Mouse (Mus musculus) small intestine, adult 2 months (tissue): ENCODE measurements at regions not wholly inside any gene's neighbourhood (a gene's known extent, or its start where the extent isn't known, plus 50 kb on each side); places are given as distances from the start of the nearest gene placed in this dataset.
A peak's percentile ranks its signal among the peaks of the same experiment; 100 is the strongest.

ENCODE experiments used
- H3K27ac ChIP-seq: fragments of 200-500 bp; 2 replicates; pipeline ENCODE4 v1.5.1; 2012; ENCODE audit warnings: low read depth, low read length, control low read depth, inconsistent platforms; ENCODE audit not compliant: insufficient read depth
- H3K27me3 ChIP-seq: fragments of 200-500 bp; 2 replicates; pipeline ENCODE4 v1.6.1; 2012; ENCODE audit warnings: mild to moderate bottlenecking, moderate library complexity, low read length, inconsistent platforms; ENCODE audit not compliant: control insufficient read depth, insufficient read depth
- H3K36me3 ChIP-seq: fragments of 200-500 bp; 2 replicates; pipeline ENCODE4 v1.6.1; 2012; ENCODE audit warnings: mild to moderate bottlenecking, low read length, control low read depth, inconsistent platforms; ENCODE audit not compliant: control insufficient read depth, insufficient read depth
- H3K4me1 ChIP-seq: fragments of 200-500 bp; 2 replicates; pipeline ENCODE4 v1.6.1; 2012; ENCODE audit warnings: low read length, inconsistent platforms, mixed read lengths; ENCODE audit not compliant: control insufficient read depth, insufficient read depth, insufficient read length
- H3K4me3 ChIP-seq: fragments of 200-500 bp; 2 replicates; pipeline ENCODE4 v1.5.1; 2012; ENCODE audit warnings: low read depth, mild to moderate bottlenecking, control low read depth, inconsistent platforms, low read length, moderate library complexity
- CTCF ChIP-seq: fragments of 200-500 bp; IDR thresholded peaks from 2 replicates; pipeline ENCODE4 v1.5.1; 2012; ENCODE audit warnings: low read depth, mild to moderate bottlenecking, control low read depth, inconsistent platforms, low read length, moderate library complexity, mixed read lengths; ENCODE audit not compliant: insufficient replicate concordance, insufficient read length; ENCODE audit errors: extremely low read depth
- POLR2A ChIP-seq: fragments of 200-500 bp; IDR thresholded peaks from 2 replicates; pipeline ENCODE4 v1.6.1; 2012; ENCODE audit warnings: low read depth, mild to moderate bottlenecking, control low read depth, inconsistent platforms, low read length, moderate library complexity
- WGBS: fragments of 180-500 bp; shearing (Covaris S2); methylation state at CpG from one replicate; pipeline ENCODE4 v1.1.7; 2018; 5-methylcytosine and 5-hydroxymethylcytosine counted together

- Histone ChIP-seq H3K4me3 (no peak overlapping the region), H3K36me3 (no peaks in the 10 kb centered on the region), H3K27ac (no peak overlapping the region), H3K27me3 (no peaks in the 10 kb centered on the region), H3K4me1 (peaks cover 13% of the 10 kb centered on the region; the same call in 1 of the 2 replicates)
- no peak for TF ChIP-seq CTCF
- TF ChIP-seq POLR2A, result no peak
- WGBS, result 87% methylated on average over 8 of the region's 8 CpGs
These were observed 124.8 kb upstream of the Hes1 start for GRCm38 (mm10) chr16:29939331-29939850.

GRCm38 (mm10) chr16:29939869-29940707 lies 124.1 kb upstream of the Hes1 start:
- TF ChIP-seq CTCF (no peak), POLR2A (no peak)
- no peak overlapping the region for H3K27ac ChIP-seq
- 88% methylated on average over 12 of the region's 12 CpGs for WGBS
- H3K27me3 ChIP-seq, result no peaks in the 10 kb centered on the region
- H3K4me3 ChIP-seq, result no peak overlapping the region
- H3K4me1 ChIP-seq, result peaks cover 16% of the 10 kb centered on the region; the same call in 1 of the 2 replicates
- no peaks in the 10 kb centered on the region for H3K36me3 ChIP-seq

GRCm38 (mm10) chr16:29942111-29942510 lies 122.1 kb upstream of the Hes1 start:
- Histone ChIP-seq H3K4me1 (peaks cover 19% of the 10 kb centered on the region; the same call in 1 of the 2 replicates), H3K27ac (no peak overlapping the region), H3K4me3 (no peak overlapping the region), H3K36me3 (no peaks in the 10 kb centered on the region), H3K27me3 (no peaks in the 10 kb centered on the region)
- WGBS, result 93% methylated on average over 7 of the region's 7 CpGs
- TF ChIP-seq POLR2A (no peak), CTCF (no peak)

GRCm38 (mm10) chr16:29943963-29944860 lies 120.0 kb upstream of the Hes1 start:
- Histone ChIP-seq H3K27ac (peak overlapping the region; percentile 83), H3K36me3 (no peaks in the 10 kb centered on the region), H3K4me3 (no peak overlapping the region), H3K27me3 (no peaks in the 10 kb centered on the region), H3K4me1 (peaks cover 26% of the 10 kb centered on the region; the same call in 1 of the 2 replicates)
- 80% methylated on average over 10 of the region's 10 CpGs for WGBS
- no peak for TF ChIP-seq CTCF
- no peak for TF ChIP-seq POLR2A

GRCm38 (mm10) chr16:29944966-29945365 lies 119.2 kb upstream of the Hes1 start:
- TF ChIP-seq CTCF (no peak), POLR2A (no peak)

GRCm38 (mm10) chr16:29945376-29945890 lies 118.8 kb upstream of the Hes1 start:
- Histone ChIP-seq H3K4me3 (peak overlapping the region; percentile 48), H3K27me3 (no peaks in the 10 kb centered on the region), H3K27ac (peak overlapping the region; percentile 83), H3K4me1 (peaks cover 26% of the 10 kb centered on the region; the same call in 1 of the 2 replicates), H3K36me3 (no peaks in the 10 kb centered on the region)
- TF ChIP-seq POLR2A (no peak), CTCF (no peak)
- WGBS, result under 1% methylated on average over 9 of the region's 9 CpGs

More at GRCm38 (mm10) chr16:29944966-29945365, 119.2 kb upstream of the Hes1 start:
- H3K27me3 ChIP-seq, result no peaks in the 10 kb centered on the region
- no peaks in the 10 kb centered on the region for H3K36me3 ChIP-seq
- no peak overlapping the region for H3K4me3 ChIP-seq
- peak overlapping the region; percentile 83 for H3K27ac ChIP-seq
- peaks cover 26% of the 10 kb centered on the region; the same call in 1 of the 2 replicates for H3K4me1 ChIP-seq
- WGBS, result 74% methylated on average over 5 of the region's 5 CpGs
